Mouse (Mus musculus): ENCODE results near the gene Icam5. TPM values are rescaled to one million over a fixed set of nuclear protein-coding genes. Genes with fewer than 3 reads are reported as not detected.
A peak's percentile ranks its signal among the peaks of the same experiment; 100 is the strongest.
"Not testable (repeated sequence)": the region's sequence is repeated elsewhere in the genome, so short reads cannot be mapped to it uniquely, and the experiment has no call there.

Icam5 gene
- total RNA-seq, 2 experiments from 2014 or later: 0.07 to 0.10 TPM

DNA sequence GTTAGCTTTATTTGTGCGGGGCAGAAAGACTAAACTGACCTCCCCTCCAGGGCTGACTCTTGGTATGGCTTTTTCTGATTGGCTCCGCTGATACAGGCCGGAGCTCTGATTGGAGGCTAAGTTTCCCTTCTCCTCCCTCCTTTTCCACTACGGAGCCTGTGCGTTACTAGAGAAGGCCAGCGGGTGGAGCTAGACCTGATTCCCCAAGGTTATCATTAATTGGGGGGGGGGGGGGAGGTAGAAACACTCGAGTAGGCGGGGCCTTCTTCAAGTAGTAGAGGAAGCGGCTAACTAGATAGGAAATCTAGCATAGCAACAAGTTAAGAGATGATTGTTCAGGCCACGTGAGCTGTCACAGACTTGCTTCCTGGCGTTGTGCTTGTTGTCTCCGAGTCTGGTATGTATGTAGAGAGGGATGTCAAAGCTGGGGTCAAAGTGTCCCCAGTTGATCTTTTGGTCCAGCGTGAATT is 1.1 kb upstream of the Icam5 start:
- intact Hi-C loops (cut with DNase I; ENCODE audit: low total_unique reads): loop anchor here (5.0 kb wide), 1 partner anchor 106 kb away; no protein-coding TSS in a partner anchor
- peak; percentile 87 for DNase-seq

GRCm38 (mm10) chr9:21031251-21031895 is 500 bp upstream of the Icam5 start:
- intact Hi-C loops (cut with DNase I; ENCODE audit: low total_unique reads): loop anchor here (5.0 kb wide), 1 partner anchor 106 kb away; no protein-coding TSS in a partner anchor
- peak; percentile 75 for DNase-seq

DNA sequence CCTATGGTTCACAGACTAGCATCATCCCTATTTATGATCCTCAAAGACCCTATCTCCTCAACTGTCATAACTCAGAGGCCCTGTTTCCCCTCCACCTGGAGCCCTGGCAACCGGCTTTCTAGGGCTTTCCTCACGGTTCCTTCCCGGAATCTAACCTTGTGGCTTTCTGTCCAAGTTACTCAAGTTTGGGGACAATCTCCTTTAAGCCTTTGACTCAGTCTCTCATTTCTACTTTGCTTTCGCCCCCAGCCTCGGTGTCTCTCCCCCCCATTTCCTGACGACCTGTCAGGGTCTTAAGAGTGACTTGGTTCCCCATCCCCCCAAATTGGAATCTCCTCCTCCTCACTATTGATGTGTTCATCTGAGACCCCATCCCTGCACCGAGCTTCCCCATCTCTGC is 618 bp downstream of the Icam5 start:
- intact Hi-C loops (cut with DNase I; ENCODE audit: low total_unique reads): loop anchor here (5.0 kb wide), 1 partner anchor 105 kb away; no protein-coding TSS in a partner anchor

GRCm38 (mm10) chr9:21033136-21033535 is 1.3 kb downstream of the Icam5 start:
- peak; percentile 85 for DNase-seq
- intact Hi-C loops (cut with DNase I; ENCODE audit: low total_unique reads): loop anchor here (5.0 kb wide), 1 partner anchor 104 kb away; no protein-coding TSS in a partner anchor

More for the DNA sequence above, 618 bp downstream of the Icam5 start:
- no peak for DNase-seq

GRCm38 (mm10) chr9:21034481-21035085 is 2.7 kb downstream of the Icam5 start:
- intact Hi-C loops (cut with DNase I; ENCODE audit: low total_unique reads): loop anchor here (5.0 kb wide), 1 partner anchor 103 kb away; no protein-coding TSS in a partner anchor
- no peak for DNase-seq

- intact Hi-C loops (cut with DNase I; ENCODE audit: low total_unique reads): no loop called here
- DNase-seq: no peak
Observed at GRCm38 (mm10) chr9:21035586-21035985, 3.7 kb downstream of the Icam5 start.

GRCm38 (mm10) chr9:21036161-21036560 is 4.3 kb downstream of the Icam5 start:
- no peak for DNase-seq
- intact Hi-C loops (cut with DNase I; ENCODE audit: low total_unique reads): no loop called here

DNA sequence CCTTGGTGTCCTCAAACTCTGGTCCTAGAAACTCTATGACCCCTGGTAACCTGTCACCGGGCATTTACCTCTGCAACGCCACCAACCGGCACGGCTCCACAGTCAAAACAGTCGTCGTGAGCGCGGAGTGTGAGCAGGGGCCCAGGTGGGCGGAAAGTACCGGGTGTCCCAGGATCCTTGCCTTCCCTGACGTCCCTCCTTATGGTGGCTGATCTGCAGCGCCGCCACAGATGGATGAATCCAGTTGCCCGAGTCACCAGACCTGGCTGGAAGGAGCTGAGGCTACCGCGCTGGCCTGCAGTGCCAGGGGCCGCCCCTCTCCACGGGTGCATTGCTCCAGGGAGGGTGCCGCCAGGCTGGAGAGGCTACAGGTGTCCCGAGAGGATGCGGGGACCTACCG is 4.8 kb downstream of the Icam5 start:
- intact Hi-C loops (cut with DNase I; ENCODE audit: low total_unique reads): no loop called here

DNA sequence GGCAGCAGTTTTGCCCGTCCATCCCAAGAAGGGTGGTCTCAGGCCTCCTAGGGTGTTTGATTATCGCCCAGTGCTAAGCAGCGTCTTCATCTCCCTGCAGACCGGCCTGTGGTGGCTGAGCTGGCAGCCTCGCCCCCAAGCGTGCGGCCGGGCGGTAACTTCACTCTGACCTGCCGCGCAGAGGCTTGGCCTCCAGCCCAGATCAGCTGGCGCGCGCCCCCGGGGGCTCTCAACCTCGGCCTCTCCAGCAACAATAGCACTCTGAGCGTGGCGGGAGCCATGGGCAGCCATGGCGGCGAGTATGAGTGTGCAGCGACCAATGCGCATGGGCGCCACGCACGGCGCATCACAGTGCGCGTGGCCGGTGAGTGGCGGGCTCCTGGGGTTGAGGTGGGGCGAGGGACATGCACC is 5.6 kb downstream of the Icam5 start:
- peak; percentile 25 for DNase-seq
- intact Hi-C loops (cut with DNase I; ENCODE audit: low total_unique reads): no loop called here

More for the DNA sequence above, 4.8 kb downstream of the Icam5 start:
- peak; percentile 5 for DNase-seq

DNA sequence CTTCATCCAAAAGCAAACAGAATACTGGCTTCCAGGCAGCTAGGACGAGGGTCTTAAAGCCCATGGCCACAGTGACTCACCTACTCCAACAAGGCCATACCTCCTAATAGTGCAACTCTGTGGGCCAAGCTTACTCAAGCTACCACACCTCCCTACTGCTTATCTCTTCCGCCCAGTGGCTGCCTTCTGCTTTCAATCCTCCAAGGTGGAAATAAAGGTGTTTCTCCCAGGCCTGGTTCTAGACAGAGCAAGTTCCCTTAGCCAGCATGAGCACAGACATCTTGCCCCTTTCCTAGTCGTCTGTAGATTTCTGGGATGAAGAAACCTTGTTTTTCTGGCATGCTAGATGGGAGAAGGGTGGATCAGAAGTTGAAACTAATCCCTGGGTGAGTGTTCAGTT is 7.9 kb downstream of the Icam5 start:
- no peak for DNase-seq
- intact Hi-C loops (cut with DNase I; ENCODE audit: low total_unique reads): no loop called here

GRCm38 (mm10) chr9:21041308-21041707 is 9.4 kb downstream of the Icam5 start:
- intact Hi-C loops (cut with DNase I; ENCODE audit: low total_unique reads): no loop called here
- no peak for DNase-seq

GRCm38 (mm10) chr9:21043563-21043962 is 11.7 kb downstream of the Icam5 start:
- intact Hi-C loops (cut with DNase I; ENCODE audit: low total_unique reads): no loop called here
- no peak for DNase-seq

- intact Hi-C loops (cut with DNase I; ENCODE audit: low total_unique reads); DNase-seq: not testable (repeated sequence)
Observed at GRCm38 (mm10) chr9:21044785-21045184, 12.9 kb downstream of the Icam5 start.

GRCm38 (mm10) chr9:21045235-21045634 is 13.4 kb downstream of the Icam5 start:
- intact Hi-C loops (cut with DNase I; ENCODE audit: low total_unique reads): no loop called here
- no peak for DNase-seq

GRCm38 (mm10) chr9:21051578-21051977 is 19.7 kb downstream of the Icam5 start:
- DNase-seq: no peak
- intact Hi-C loops (cut with DNase I; ENCODE audit: low total_unique reads): no loop called here

DNA sequence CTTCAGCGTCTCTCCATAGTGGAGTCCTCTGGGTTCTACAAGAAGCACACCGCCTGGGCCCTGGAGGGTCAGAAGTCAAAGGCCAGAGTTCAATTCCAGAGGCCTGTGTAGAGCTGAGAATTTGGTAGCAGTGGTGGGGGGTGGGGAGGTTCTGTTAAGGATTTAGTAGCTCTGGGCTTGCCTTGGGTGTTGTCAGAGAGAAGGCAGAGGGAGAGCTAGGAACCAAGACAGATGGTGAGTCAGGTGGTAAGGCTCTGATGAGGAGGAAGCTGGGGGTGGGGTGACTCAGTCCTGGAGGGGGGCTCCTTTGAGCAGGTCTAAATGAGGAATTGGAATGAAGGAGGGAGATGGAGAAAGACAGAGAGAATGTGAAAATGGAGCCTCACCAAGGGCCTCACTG is 31.1 kb downstream of the Icam5 start:
- intact Hi-C loops (cut with DNase I; ENCODE audit: low total_unique reads): no loop called here
- DNase-seq: no peak

DNA sequence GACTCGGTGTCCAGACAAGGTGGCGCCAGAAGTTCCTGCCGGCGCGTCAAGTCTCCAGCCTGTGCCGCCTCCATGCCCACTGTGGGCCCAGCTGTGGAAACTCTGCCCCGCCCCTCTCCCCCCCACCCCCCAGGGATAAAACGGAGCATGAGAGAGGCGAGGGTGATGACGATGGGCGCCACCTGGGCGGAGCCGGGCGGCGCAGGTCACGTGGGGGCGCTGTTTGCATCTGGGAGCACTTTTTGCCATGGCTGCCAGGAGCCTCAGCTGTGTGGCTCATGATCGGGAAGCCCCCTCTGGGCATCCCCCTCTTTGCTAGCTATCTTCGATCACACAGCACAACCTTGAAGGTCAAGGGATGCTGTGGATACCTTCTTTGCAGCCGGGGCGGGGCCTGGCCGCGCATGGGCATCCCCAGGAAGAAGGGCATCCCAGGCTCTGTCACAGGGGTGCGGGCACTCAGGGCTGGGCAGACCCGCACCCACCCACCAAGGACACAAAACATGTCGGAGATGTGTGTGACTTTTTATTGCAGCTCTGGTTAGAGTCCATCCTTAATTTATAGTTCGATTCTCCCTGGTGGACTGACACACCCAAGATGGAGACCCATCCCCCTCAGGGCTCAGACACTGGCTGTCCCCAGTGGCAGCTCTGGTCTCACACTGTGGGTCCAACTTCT is 35.3 kb downstream of the Icam5 start, which contains the start of gene Zglp1:
Gene Zglp1 (minus strand): TSS at position 88 of the 679 bp plus-strand sequence.
- DNase-seq: no peak
- intact Hi-C loops (cut with DNase I; ENCODE audit: low total_unique reads): no loop called here

DNA sequence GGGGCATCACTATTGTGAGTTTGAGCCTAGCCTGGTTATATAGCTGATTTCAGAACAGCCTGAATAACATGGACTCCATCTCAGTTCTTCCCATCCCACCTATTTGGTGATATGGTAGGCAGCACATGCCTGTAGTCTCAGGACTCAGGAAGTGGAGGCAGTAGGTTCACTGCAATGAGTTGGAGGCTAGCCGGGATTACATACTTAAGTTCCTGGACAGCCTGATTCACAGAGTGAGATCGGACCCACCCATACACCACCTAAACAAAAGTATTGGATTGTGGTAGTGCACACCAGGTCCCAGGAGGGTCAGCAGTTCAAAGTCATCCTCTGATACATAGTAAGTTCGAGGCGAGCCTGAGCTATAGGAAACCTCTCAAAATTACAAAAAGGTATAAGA is 40.8 kb downstream of the Icam5 start:
- intact Hi-C loops (cut with DNase I; ENCODE audit: low total_unique reads): no loop called here
- DNase-seq: no peak

- peak; percentile 89 for DNase-seq
- intact Hi-C loops (cut with DNase I; ENCODE audit: low total_unique reads): no loop called here
Observed at GRCm38 (mm10) chr9:21073044-21073840, 41.4 kb downstream of the Icam5 start, which contains the start of the genes Gm49373 and Fdx1l. Gene Gm49373 (minus strand): TSS chr9:21073096. Gene Fdx1l (minus strand): TSS chr9:21073614.

All from gastrocnemius, postnatal 14 days (tissue).